Mouse (Mus musculus): Measurements from ENCODE around the gene Dmkn.

GRCm38 (mm10) chr7:30790141-30790540 lies 26.6 kb downstream of the Dmkn start:
- TF ChIP-seq POLR2A (IDR thresholded peaks at IDR 0.05; ENCODE audit: low read depth, low read length) (no peak), CTCF (IDR thresholded peaks at IDR 0.05; ENCODE audit: borderline replicate concordance, insufficient read depth, low read length) (no peak)

All from embryonic fibroblast, embryonic 13.5 days (primary cell).